Mouse (Mus musculus): ENCODE results near the gene Fam217b. TPM values are rescaled to one million over a fixed set of nuclear protein-coding genes. Genes with fewer than 3 reads are reported as not detected.
A peak's percentile ranks its signal among the peaks of the same experiment; 100 is the strongest.

The Fam217b gene
- polyA plus RNA-seq, 1 experiment from 2014 or later, result 3.5 TPM

DNA sequence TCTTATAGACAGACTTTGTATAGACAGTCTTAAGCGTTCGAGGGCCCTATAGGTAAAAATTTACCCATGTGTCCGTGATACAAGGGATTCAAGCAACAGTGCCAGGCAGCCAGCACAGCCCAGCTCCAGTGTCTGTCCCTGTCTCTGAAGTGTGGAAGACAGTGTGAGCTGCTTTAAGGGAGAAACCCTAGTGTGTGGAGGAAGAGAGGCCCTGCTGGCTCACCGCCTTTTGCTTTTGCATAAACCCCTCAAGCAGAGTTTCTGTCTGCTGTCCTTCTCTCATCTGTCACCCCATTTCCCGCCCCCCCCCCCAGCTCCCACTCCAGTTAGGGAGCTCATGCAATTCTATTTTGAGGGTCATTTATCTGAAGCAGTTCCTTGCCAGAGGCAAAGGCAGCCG is 7.3 kb downstream of the Fam217b start:
- ATAC-seq, result no peak
- DNase-seq (ENCODE audit: low spot score), result no peak
- no peaks in the 10 kb centered on the region for H3K4me1 ChIP-seq (ENCODE audit: insufficient read depth, low read depth, low read length)
- no peaks in the 10 kb centered on the region for H3K27me3 ChIP-seq (replicated peaks; ENCODE audit: insufficient read depth, low read length)
- 48% methylated on average over 6 of the region's 6 CpGs for WGBS
- H3K9me3 ChIP-seq (ENCODE audit: low read length), result no peaks in the 10 kb centered on the region
- H3K4me2 ChIP-seq (replicated peaks; ENCODE audit: low read depth, low read length), result no peak overlapping the region
- no peak for TF ChIP-seq EP300 (IDR thresholded peaks at IDR 0.05)
- TF ChIP-seq CTCF (IDR thresholded peaks at IDR 0.05), result no peak
- H3K27ac ChIP-seq (ENCODE audit: low read length), result no peak overlapping the region
- no peak overlapping the region for H3K4me3 ChIP-seq (ENCODE audit: low read depth, low read length)
- H3K36me3 ChIP-seq (ENCODE audit: insufficient read depth, low read length), result no peaks in the 10 kb centered on the region
- H3K9ac ChIP-seq (replicated peaks; ENCODE audit: low read depth), result no peak overlapping the region

DNA sequence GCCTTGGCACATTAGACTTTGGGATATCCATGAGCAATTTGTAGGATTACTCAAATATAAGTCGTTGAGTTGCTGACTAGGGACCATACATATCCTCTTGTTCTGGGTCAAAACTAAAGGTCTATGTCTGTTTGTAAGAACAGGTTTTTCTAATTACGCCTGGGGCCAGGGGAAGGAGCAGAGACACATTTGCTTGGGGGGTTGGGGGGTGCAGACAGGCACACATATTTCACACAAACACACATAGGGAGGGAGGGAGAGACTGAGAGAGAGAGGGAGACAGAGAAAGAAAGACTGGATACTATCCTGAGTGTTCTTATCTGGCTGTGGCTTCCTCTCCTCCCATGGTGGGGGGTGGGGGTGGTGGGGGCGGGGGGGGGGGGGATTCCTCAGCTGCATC is 7.9 kb downstream of the Fam217b start:
- no peak for ATAC-seq
- no peak overlapping the region for H3K27ac ChIP-seq (ENCODE audit: low read length)
- no peaks in the 10 kb centered on the region for H3K4me1 ChIP-seq (ENCODE audit: insufficient read depth, low read depth, low read length)
- no peaks in the 10 kb centered on the region for H3K36me3 ChIP-seq (ENCODE audit: insufficient read depth, low read length)
- H3K4me2 ChIP-seq (replicated peaks; ENCODE audit: low read depth, low read length), result no peak overlapping the region
- H3K27me3 ChIP-seq (replicated peaks; ENCODE audit: insufficient read depth, low read length), result no peaks in the 10 kb centered on the region
- no peak overlapping the region for H3K4me3 ChIP-seq (ENCODE audit: low read depth, low read length)
- H3K9me3 ChIP-seq (ENCODE audit: low read length), result no peaks in the 10 kb centered on the region
- no peak for DNase-seq (ENCODE audit: low spot score)
- 44% methylated on average over 2 of the region's 3 CpGs for WGBS
- TF ChIP-seq EP300 (IDR thresholded peaks at IDR 0.05) (no peak), CTCF (IDR thresholded peaks at IDR 0.05) (no peak)
- H3K9ac ChIP-seq (replicated peaks; ENCODE audit: low read depth), result no peak overlapping the region

DNA sequence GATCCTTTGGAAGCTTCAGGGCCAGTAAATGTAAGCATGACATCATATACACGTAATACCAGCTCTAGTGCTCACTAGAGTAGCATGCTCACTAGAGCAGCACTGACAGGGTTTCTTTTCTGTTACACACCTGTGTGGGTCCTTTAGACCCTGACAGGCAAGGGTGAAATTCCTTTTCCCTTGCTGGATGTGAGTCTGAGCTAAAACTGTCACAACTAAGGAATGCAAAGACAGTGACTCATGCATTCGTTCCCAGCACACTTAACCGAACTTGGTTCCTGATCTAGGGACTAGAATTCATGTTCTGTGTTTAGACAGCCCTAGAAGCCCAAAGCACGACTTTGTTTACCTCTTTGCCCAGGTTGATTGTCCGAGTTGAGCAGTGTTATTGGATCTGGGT is 8.9 kb downstream of the Fam217b start:
- TF ChIP-seq CTCF (IDR thresholded peaks at IDR 0.05) (no peak), EP300 (IDR thresholded peaks at IDR 0.05) (no peak)
- Histone ChIP-seq H3K36me3 (ENCODE audit: insufficient read depth, low read length) (no peaks in the 10 kb centered on the region), H3K27me3 (replicated peaks; ENCODE audit: insufficient read depth, low read length) (no peaks in the 10 kb centered on the region), H3K4me1 (ENCODE audit: insufficient read depth, low read depth, low read length) (no peaks in the 10 kb centered on the region), H3K9me3 (ENCODE audit: low read length) (no peaks in the 10 kb centered on the region), H3K4me3 (ENCODE audit: low read depth, low read length) (no peak overlapping the region), H3K4me2 (replicated peaks; ENCODE audit: low read depth, low read length) (no peak overlapping the region), H3K27ac (ENCODE audit: low read length) (no peak overlapping the region), H3K9ac (replicated peaks; ENCODE audit: low read depth) (no peak overlapping the region)
- 58% methylated on average over 5 of the region's 5 CpGs for WGBS
- ATAC-seq (no peak), DNase-seq (ENCODE audit: low spot score) (no peak)

DNA sequence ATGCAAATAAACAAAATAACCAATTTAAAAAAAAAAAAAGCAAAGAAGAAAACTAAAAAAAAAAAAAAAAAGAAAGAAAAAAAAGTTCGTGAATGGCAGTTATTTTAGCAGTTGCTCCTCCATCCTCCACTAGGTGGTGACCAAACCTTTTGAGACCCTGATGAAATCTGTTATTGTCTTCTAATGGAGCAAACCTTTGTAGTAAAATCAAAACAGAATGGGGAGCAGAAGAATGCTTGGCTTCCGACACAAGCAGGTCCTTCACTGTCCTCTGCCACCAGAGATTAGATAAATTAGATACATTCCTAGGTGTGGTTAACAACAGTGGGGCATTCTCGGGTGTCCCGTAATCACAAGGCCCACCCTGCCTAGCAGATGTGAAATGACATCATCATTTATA is 11.9 kb downstream of the Fam217b start:
- H3K4me3 ChIP-seq (ENCODE audit: low read depth, low read length), result no peak overlapping the region
- no peak overlapping the region for H3K27ac ChIP-seq (ENCODE audit: low read length)
- no peaks in the 10 kb centered on the region for H3K9me3 ChIP-seq (ENCODE audit: low read length)
- WGBS, result 17% methylated on average over 4 of the region's 4 CpGs
- no peak overlapping the region for H3K4me2 ChIP-seq (replicated peaks; ENCODE audit: low read depth, low read length)
- no peaks in the 10 kb centered on the region for H3K27me3 ChIP-seq (replicated peaks; ENCODE audit: insufficient read depth, low read length)
- DNase-seq (ENCODE audit: low spot score) (peak; percentile 47), ATAC-seq (no peak)
- TF ChIP-seq CTCF (IDR thresholded peaks at IDR 0.05), result peak; percentile 69
- no peak for TF ChIP-seq EP300 (IDR thresholded peaks at IDR 0.05)
- no peaks in the 10 kb centered on the region for H3K36me3 ChIP-seq (ENCODE audit: insufficient read depth, low read length)
- H3K9ac ChIP-seq (replicated peaks; ENCODE audit: low read depth), result no peak overlapping the region
- no peaks in the 10 kb centered on the region for H3K4me1 ChIP-seq (ENCODE audit: insufficient read depth, low read depth, low read length)

DNA sequence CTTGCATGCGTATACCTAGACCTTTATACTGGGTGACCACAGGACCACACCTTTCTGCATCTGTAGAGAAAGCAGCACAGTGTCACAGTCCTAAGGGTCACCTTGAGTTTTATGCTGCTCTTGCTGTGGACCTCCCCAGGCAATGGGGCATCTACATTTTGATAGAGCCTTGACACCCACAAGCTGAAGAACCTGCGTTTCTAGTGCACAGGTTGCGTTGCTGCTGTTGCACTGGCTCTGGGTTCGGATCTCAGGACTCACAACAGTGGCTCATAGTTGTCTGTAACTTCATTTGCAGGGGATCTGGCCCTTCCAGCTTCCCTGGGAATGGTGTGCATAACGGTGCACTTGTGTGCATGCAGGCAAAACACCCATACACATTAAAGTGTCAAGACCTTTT is 12.9 kb downstream of the Fam217b start:
- no peaks in the 10 kb centered on the region for H3K4me1 ChIP-seq (ENCODE audit: insufficient read depth, low read depth, low read length)
- H3K27ac ChIP-seq (ENCODE audit: low read length), result no peak overlapping the region
- DNase-seq (ENCODE audit: low spot score) (no peak), ATAC-seq (no peak)
- no peak overlapping the region for H3K4me3 ChIP-seq (ENCODE audit: low read depth, low read length)
- 79% methylated on average over 5 of the region's 5 CpGs for WGBS
- no peaks in the 10 kb centered on the region for H3K9me3 ChIP-seq (ENCODE audit: low read length)
- no peak for TF ChIP-seq EP300 (IDR thresholded peaks at IDR 0.05)
- no peak for TF ChIP-seq CTCF (IDR thresholded peaks at IDR 0.05)
- no peak overlapping the region for H3K9ac ChIP-seq (replicated peaks; ENCODE audit: low read depth)
- no peaks in the 10 kb centered on the region for H3K36me3 ChIP-seq (ENCODE audit: insufficient read depth, low read length)
- no peaks in the 10 kb centered on the region for H3K27me3 ChIP-seq (replicated peaks; ENCODE audit: insufficient read depth, low read length)
- no peak overlapping the region for H3K4me2 ChIP-seq (replicated peaks; ENCODE audit: low read depth, low read length)

DNA sequence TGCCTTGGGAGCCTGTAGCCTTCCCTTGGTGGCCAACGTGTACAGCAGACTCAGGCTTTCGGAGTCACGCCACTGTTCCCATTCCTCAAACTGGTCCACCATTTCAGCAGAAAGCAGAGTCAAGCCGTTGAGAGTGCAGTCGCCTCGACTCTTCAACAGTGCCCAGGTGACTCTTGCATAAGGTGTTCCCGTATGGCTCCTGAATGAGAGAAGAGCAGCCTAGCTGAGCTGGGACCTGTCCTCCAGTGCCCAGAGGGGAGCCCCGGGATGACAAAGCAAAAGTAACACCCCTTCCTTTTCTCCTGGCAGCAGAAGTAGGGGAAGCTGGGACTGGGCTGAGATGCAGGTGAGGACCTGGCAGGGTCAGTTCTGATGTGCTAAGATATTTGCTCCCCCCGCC is 13.9 kb downstream of the Fam217b start:
- Histone ChIP-seq H3K36me3 (ENCODE audit: insufficient read depth, low read length) (no peaks in the 10 kb centered on the region), H3K4me3 (ENCODE audit: low read depth, low read length) (no peak overlapping the region), H3K4me2 (replicated peaks; ENCODE audit: low read depth, low read length) (no peak overlapping the region), H3K27me3 (replicated peaks; ENCODE audit: insufficient read depth, low read length) (no peaks in the 10 kb centered on the region), H3K9ac (replicated peaks; ENCODE audit: low read depth) (no peak overlapping the region), H3K27ac (ENCODE audit: low read length) (no peak overlapping the region), H3K9me3 (ENCODE audit: low read length) (no peaks in the 10 kb centered on the region), H3K4me1 (ENCODE audit: insufficient read depth, low read depth, low read length) (no peaks in the 10 kb centered on the region)
- ATAC-seq (no peak), DNase-seq (ENCODE audit: low spot score) (no peak)
- no peak for TF ChIP-seq EP300 (IDR thresholded peaks at IDR 0.05)
- no peak for TF ChIP-seq CTCF (IDR thresholded peaks at IDR 0.05)
- WGBS, result 70% methylated on average over 9 of the region's 9 CpGs

DNA sequence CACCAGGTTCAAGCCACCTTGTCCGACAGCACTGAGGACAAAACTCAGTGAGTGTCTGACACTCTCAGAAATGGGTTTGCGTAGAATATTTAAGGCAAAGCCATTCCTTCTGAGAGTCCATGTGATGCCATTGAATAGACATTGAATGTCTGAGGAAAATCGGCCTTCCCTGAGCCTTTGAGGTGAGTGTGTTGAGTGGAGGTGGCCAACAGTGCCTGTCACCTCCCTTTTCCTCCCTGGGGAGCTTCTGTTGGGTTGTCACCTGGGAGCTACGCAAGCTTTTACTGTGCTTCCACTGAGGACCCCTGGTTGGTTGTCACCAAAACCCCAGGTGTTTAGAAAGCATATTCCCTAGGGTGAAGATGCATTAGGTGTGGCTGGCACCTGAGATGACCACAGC is 14.4 kb downstream of the Fam217b start:
- no peak overlapping the region for H3K9ac ChIP-seq (replicated peaks; ENCODE audit: low read depth)
- H3K4me3 ChIP-seq (ENCODE audit: low read depth, low read length), result no peak overlapping the region
- H3K27me3 ChIP-seq (replicated peaks; ENCODE audit: insufficient read depth, low read length), result no peaks in the 10 kb centered on the region
- DNase-seq (ENCODE audit: low spot score) (no peak), ATAC-seq (no peak)
- no peak overlapping the region for H3K4me2 ChIP-seq (replicated peaks; ENCODE audit: low read depth, low read length)
- H3K9me3 ChIP-seq (ENCODE audit: low read length), result no peaks in the 10 kb centered on the region
- 81% methylated on average over 4 of the region's 4 CpGs for WGBS
- no peak overlapping the region for H3K27ac ChIP-seq (ENCODE audit: low read length)
- H3K4me1 ChIP-seq (ENCODE audit: insufficient read depth, low read depth, low read length), result no peaks in the 10 kb centered on the region
- TF ChIP-seq EP300 (IDR thresholded peaks at IDR 0.05), result no peak
- TF ChIP-seq CTCF (IDR thresholded peaks at IDR 0.05), result no peak
- no peaks in the 10 kb centered on the region for H3K36me3 ChIP-seq (ENCODE audit: insufficient read depth, low read length)
